Mouse (Mus musculus) embryonic facial prominence, embryonic 12.5 days (tissue): ENCODE data around the gene Amh. TPM values are rescaled to one million over a fixed set of nuclear protein-coding genes. Genes with fewer than 3 reads are reported as not detected.
"Not testable (repeated sequence)": the region's sequence is repeated elsewhere in the genome, so short reads cannot be mapped to it uniquely, and the experiment has no call there.

Experiments used
- ATAC-seq: fragments of 200-750 bp; cut with Nextera tagmentation; 2 replicates; pipeline ENCODE4 v1.8.0; 2017; ENCODE audit not compliant: insufficient number of reproducible peaks, insufficient read depth, low FRiP score, low TSS enrichment
- H3K27ac ChIP-seq: fragments of 300-500 bp; sonication (generic); 2 replicates; pipeline ENCODE4 v1.5.1; 2016; ENCODE audit warnings: mild to moderate bottlenecking
- H3K27me3 ChIP-seq: fragments of 300-500 bp; sonication (generic); 2 replicates; pipeline ENCODE4 v1.6.1; 2016; ENCODE audit warnings: mild to moderate bottlenecking, moderate library complexity
- H3K36me3 ChIP-seq: fragments of 300-500 bp; sonication (generic); 2 replicates; pipeline ENCODE4 v1.6.1; 2016; ENCODE audit warnings: mild to moderate bottlenecking
- H3K4me1 ChIP-seq: fragments of 300-500 bp; sonication (generic); 2 replicates; pipeline ENCODE4 v1.6.1; 2016
- H3K4me2 ChIP-seq: fragments of 300-500 bp; sonication (generic); replicated peaks from 2 replicates; pipeline ENCODE4 v1.6.1; 2016; ENCODE audit warnings: mild to moderate bottlenecking, moderate library complexity
- H3K4me3 ChIP-seq: fragments of 300-500 bp; sonication (generic); 2 replicates; pipeline ENCODE4 v1.5.1; 2016; ENCODE audit warnings: mild to moderate bottlenecking
- H3K9ac ChIP-seq: fragments of 300-500 bp; sonication (generic); 2 replicates; pipeline ENCODE4 v1.6.1; 2016; ENCODE audit warnings: mild to moderate bottlenecking, moderate library complexity
- H3K9me3 ChIP-seq: fragments of 300-500 bp; sonication (generic); 2 replicates; pipeline ENCODE4 v1.6.1; 2016; ENCODE audit warnings: mild to moderate bottlenecking, moderate library complexity
- WGBS: fragments of 180-500 bp; shearing (Covaris S2); methylation state at CpG from one replicate; pipeline ENCODE4 v1.1.7; 2016; 5-methylcytosine and 5-hydroxymethylcytosine counted together
- polyA plus RNA-seq: library from polyadenylated mRNA; unstranded; fragments of >200 nt; fragmentation: Nextera tagmentation; extraction: Ambion mirVana; gene quantifications from 2 replicates; pipeline ENCODE4 v1.2.1, GENCODE M21; 2016

Amh gene
- polyA plus RNA-seq, 1 experiment from 2014 or later = not detected

DNA sequence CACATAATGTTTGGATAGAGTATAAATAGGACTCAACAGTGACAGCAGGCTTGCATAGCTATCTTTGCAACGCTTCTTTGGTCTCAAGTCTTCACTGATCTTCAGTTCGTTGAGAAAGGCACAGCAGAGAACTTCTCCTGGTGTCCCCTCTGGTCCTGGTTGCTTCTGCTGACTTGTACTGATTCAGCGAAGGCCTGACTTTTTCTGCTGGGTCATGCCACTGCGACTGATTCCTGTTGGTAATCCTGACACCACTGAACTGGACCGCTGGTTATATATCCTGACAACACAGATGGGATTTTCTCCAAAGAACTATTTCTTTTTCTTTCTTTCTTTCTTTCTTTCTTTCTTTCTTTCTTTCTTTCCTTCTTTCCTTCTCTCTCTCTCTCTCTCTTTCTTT lies 17.5 kb downstream of the Amh start:
- H3K4me2 ChIP-seq = no peak overlapping the region
- H3K4me1 ChIP-seq = peaks cover under 1% of the 10 kb centered on the region
- no peaks in the 10 kb centered on the region for H3K9me3 ChIP-seq
- no peak overlapping the region for H3K27ac ChIP-seq
- H3K9ac ChIP-seq = no peak overlapping the region
- no peak for ATAC-seq
- no peaks in the 10 kb centered on the region for H3K36me3 ChIP-seq
- no peak overlapping the region for H3K4me3 ChIP-seq
- H3K27me3 ChIP-seq = no peaks in the 10 kb centered on the region
- 91% methylated on average over 5 of the region's 5 CpGs for WGBS

GRCm38 (mm10) chr10:80823316-80823715 lies 18.3 kb downstream of the Amh start:
- Histone ChIP-seq H3K4me1 (peaks cover 9% of the 10 kb centered on the region), H3K9ac (no peak overlapping the region), H3K27ac (no peak overlapping the region), H3K27me3 (no peaks in the 10 kb centered on the region), H3K9me3 (no peaks in the 10 kb centered on the region), H3K36me3 (peaks cover 5% of the 10 kb centered on the region; the same call in 1 of the 2 replicates), H3K4me2 (no peak overlapping the region), H3K4me3 (no peak overlapping the region)
- 85% methylated on average over 1 of the region's 1 CpGs for WGBS
- no peak for ATAC-seq

GRCm38 (mm10) chr10:80823847-80824643 lies 19.0 kb downstream of the Amh start:
- 0 out of 2 replicates have a peak overlapping the region, but pooled peaks have one; percentile 6 for H3K27ac ChIP-seq
- H3K36me3 ChIP-seq = peaks cover 5% of the 10 kb centered on the region
- H3K27me3 ChIP-seq = no peaks in the 10 kb centered on the region
- H3K9ac ChIP-seq = no peak overlapping the region
- no peak overlapping the region for H3K4me3 ChIP-seq
- 54% methylated on average over 8 of the region's 8 CpGs for WGBS
- ATAC-seq = no peak
- H3K9me3 ChIP-seq = no peaks in the 10 kb centered on the region
- no peak overlapping the region for H3K4me2 ChIP-seq
- H3K4me1 ChIP-seq = peaks cover 9% of the 10 kb centered on the region

DNA sequence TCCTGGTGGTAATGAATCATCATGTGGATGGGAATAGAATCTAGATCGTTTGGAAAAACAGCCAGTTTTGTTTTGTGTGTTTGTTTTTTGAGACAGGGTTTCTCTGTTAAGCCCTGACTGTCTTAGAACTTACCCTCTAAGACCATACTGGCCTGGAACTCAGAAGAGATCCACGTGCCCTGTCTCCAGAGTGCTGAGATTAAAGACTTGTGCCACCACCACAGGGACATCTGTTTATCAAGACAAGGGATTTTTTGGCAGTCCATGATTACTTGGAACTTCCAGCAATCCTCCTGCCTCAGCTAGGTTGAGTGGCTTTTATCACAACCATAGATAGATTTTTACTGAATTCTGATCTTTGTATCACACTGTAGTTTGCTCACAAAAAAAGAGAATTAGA lies 19.8 kb downstream of the Amh start:
- Histone ChIP-seq H3K27ac (0 out of 2 replicates have a peak overlapping the region, but pooled peaks have one; percentile 6), H3K4me3 (no peak overlapping the region), H3K4me2 (no peak overlapping the region), H3K4me1 (peaks cover 15% of the 10 kb centered on the region), H3K27me3 (no peaks in the 10 kb centered on the region), H3K9me3 (no peaks in the 10 kb centered on the region), H3K36me3 (peaks cover 13% of the 10 kb centered on the region), H3K9ac (no peak overlapping the region)
- no peak for ATAC-seq
- WGBS = 71% methylated on average over 2 of the region's 2 CpGs

GRCm38 (mm10) chr10:80826151-80827062 lies 21.4 kb downstream of the Amh start, which contains the start of gene Oaz1:
Oaz1 (plus strand) TSS chr10:80826656.
- Histone ChIP-seq H3K36me3 (peaks cover 20% of the 10 kb centered on the region), H3K4me2 (peak within 1 kb of the TSS; percentile 92), H3K27me3 (no peaks in the 10 kb centered on the region), H3K9me3 (no peaks in the 10 kb centered on the region), H3K27ac (peak within 1 kb of the TSS; percentile 92), H3K4me1 (peaks cover 29% of the 10 kb centered on the region), H3K9ac (peak within 1 kb of the TSS; percentile 94), H3K4me3 (peak within 1 kb of the TSS; percentile 81)
- under 1% methylated on average over 82 of the region's 82 CpGs for WGBS
- peak; percentile 97 for ATAC-seq

GRCm38 (mm10) chr10:80827063-80827869 lies 22.2 kb downstream of the Amh start:
- H3K4me1 ChIP-seq = peaks cover 29% of the 10 kb centered on the region
- 6% methylated on average over 29 of the region's 29 CpGs for WGBS
- no peak for ATAC-seq
- H3K36me3 ChIP-seq = peaks cover 20% of the 10 kb centered on the region
- H3K9ac ChIP-seq = peak overlapping the region; percentile 94
- no peaks in the 10 kb centered on the region for H3K27me3 ChIP-seq
- no peaks in the 10 kb centered on the region for H3K9me3 ChIP-seq
- H3K27ac ChIP-seq = peak overlapping the region; percentile 92
- peak overlapping the region; percentile 81 for H3K4me3 ChIP-seq
- H3K4me2 ChIP-seq = peak overlapping the region; percentile 92

DNA sequence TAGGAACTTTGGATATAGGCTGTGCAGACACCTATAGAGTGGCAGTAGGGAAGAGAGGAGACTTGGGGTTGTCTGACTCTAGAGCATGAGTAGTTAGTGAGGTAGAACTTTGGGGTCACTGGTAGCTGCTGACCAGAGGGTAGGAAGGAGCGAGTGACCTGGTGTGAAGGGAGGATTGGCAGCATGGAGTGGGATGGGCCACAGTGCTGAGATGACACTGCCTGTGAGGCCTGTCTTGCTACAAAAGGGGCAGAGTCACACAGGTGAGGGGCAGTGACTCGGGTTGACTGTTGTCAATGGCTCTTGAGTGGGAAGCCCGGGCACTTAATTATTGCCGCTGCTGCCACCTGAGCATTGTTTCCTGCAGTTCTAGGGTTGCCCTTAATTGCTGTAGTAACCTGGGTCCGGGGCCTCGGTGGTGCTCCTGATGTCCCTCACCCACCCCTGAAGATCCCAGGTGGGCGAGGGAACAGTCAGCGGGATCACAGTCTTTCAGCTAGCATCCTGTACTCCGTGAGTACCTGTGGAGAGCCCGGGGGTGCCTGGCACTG lies 22.9 kb downstream of the Amh start:
- peak overlapping the region; percentile 81 for H3K4me3 ChIP-seq
- H3K4me2 ChIP-seq = peak overlapping the region; percentile 92
- H3K27me3 ChIP-seq = no peaks in the 10 kb centered on the region
- peaks cover 29% of the 10 kb centered on the region for H3K4me1 ChIP-seq
- no peak for ATAC-seq
- H3K27ac ChIP-seq = no peak overlapping the region
- no peaks in the 10 kb centered on the region for H3K9me3 ChIP-seq
- WGBS = 72% methylated on average over 10 of the region's 10 CpGs
- peaks cover 20% of the 10 kb centered on the region for H3K36me3 ChIP-seq
- H3K9ac ChIP-seq = peak overlapping the region; percentile 94

DNA sequence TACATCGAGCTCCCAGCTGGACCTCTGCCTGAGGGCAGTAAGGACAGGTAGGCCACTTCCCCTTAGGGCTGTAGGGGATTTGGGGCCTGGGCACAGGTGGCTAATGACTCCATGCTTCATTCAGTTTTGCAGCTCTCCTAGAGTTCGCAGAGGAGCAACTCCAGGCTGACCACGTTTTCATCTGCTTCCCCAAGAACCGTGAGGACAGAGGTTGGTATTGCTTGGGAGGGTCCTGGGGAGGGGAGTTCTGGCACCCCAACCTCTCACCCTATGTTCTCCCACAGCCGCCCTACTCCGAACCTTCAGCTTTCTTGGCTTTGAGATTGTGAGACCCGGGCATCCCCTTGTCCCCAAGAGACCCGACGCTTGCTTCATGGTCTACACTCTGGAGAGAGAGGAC lies 23.5 kb downstream of the Amh start:
- Histone ChIP-seq H3K4me1 (peaks cover 29% of the 10 kb centered on the region), H3K36me3 (peaks cover 20% of the 10 kb centered on the region), H3K4me3 (peak overlapping the region; percentile 81), H3K4me2 (peak overlapping the region; percentile 92)
- not testable (repeated sequence) for H3K9ac ChIP-seq, H3K27me3 ChIP-seq, H3K27ac ChIP-seq, H3K9me3 ChIP-seq, ATAC-seq
- WGBS = 91% methylated on average over 9 of the region's 9 CpGs

DNA sequence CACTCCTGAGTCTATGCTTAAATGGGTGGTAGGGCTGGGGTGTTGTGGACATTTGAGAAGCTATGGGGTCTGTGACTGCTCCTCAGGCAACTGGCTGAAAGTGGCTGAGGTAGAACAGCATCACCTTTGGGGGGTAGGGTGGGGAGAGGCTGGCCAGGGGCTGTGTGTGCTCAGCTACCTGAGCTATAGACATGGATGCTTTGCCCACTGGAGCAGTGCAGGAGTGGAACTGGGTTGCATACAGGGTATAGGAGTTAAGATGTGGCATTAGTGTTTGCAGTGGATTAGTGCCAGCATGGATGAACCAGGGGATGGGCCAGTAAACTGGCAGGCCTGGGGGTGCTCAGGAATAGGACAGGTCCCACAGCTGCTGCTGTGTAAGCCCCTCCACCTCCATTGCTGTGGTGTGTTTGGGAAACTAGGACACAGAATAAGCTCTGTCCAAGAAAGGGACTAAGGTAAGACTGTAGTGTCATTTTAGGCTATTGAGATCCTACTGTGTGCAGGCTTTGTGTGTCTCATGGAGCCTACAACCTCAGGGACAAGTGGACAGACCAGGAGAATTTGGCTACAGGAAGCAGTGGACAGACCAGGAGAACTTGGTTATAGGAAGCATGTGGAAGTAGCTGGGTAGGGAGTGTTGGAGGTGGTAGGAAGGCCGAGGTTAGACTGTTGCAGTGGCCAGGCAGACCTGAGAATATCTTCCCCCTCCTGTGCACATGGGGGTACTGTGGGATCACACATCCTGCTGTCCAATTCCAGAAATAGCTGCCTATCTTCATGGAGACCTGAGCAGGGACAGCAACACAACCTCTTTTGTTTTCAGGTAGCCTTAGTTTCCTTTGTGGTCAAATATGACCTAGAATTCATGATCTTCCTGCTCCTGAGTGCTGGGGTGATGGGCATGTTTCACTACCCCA lies 24.6 kb downstream of the Amh start:
- peaks cover 29% of the 10 kb centered on the region for H3K4me1 ChIP-seq
- H3K9ac ChIP-seq = no peak overlapping the region
- no peak overlapping the region for H3K4me2 ChIP-seq
- peaks cover 20% of the 10 kb centered on the region for H3K36me3 ChIP-seq
- peaks cover 16% of the 10 kb centered on the region for H3K27me3 ChIP-seq
- ATAC-seq = no peak
- H3K4me3 ChIP-seq = no peak overlapping the region
- 59% methylated on average over 1 of the region's 1 CpGs for WGBS
- H3K27ac ChIP-seq = no peak overlapping the region
- peaks cover 4% of the 10 kb centered on the region; the same call in 1 of the 2 replicates for H3K9me3 ChIP-seq

- WGBS = 2% methylated on average over 9 of the region's 9 CpGs
Observed at GRCm38 (mm10) chr10:80831136-80831535, 26.1 kb downstream of the Amh start.

More at GRCm38 (mm10) chr10:80831136-80831535, 26.1 kb downstream of the Amh start:
- Histone ChIP-seq H3K36me3 (peaks cover 20% of the 10 kb centered on the region), H3K4me3 (no peak overlapping the region), H3K4me1 (peaks cover 29% of the 10 kb centered on the region), H3K9me3 (peaks cover 9% of the 10 kb centered on the region; the same call in 1 of the 2 replicates), H3K27me3 (peaks cover 31% of the 10 kb centered on the region), H3K4me2 (no peak overlapping the region), H3K9ac (no peak overlapping the region), H3K27ac (no peak overlapping the region)
- no peak for ATAC-seq
